Comparison of ENCODE assay signal across 12 mouse cellular contexts in genomic region chr2:167250003-167250735, GRCm38 (mm10). TPM values are rescaled to one million over a fixed set of nuclear protein-coding genes. Genes with fewer than 3 reads are reported as not detected.
DNase-seq lines count a peak whose midpoint lies in the region; ATAC-seq lines count a peak whose summit lies in the region.
"Had no signal": no experiment of that assay in that cellular context is flagged by ENCODE, and none has a peak within 500 bp of the region (broad histone marks: within the 10 kb centered on the region; RNA-seq: fewer than 3 reads in every experiment).

No protein-coding gene starts in this region.

- H3K4me2 ChIP-seq in kidney, embryonic 14.5 days (replicated peaks; ENCODE audit: low read depth, low read length): no peak overlapping the region

- H3K9me3 ChIP-seq in kidney, embryonic 14.5 days (ENCODE audit: control insufficient read depth, low read length): no peaks in the 10 kb centered on the region
- H3K9me3 ChIP-seq: G1E had no signal

- H3K4me1 ChIP-seq in kidney, embryonic 14.5 days (ENCODE audit: control insufficient read depth, insufficient read depth, low read length): peaks cover 24% of the 10 kb centered on the region

- H3K36me3 ChIP-seq in kidney, embryonic 14.5 days (ENCODE audit: control insufficient read depth, insufficient read depth, low read length): no peaks in the 10 kb centered on the region
- H3K36me3 ChIP-seq: G1E had no signal

- H3K27me3 ChIP-seq in kidney, embryonic 14.5 days (ENCODE audit: control insufficient read depth, insufficient read depth, low read length): no peaks in the 10 kb centered on the region

- peak; percentile 14 for DNase-seq in cerebellum, adult 9-11 months
- no peak for DNase-seq in cerebellum, adult 18-20 months
- DNase-seq in kidney, postnatal 14 days: no peak
- peak; percentile 22 for DNase-seq in thymus, postnatal 4 days
- no peak for DNase-seq in thymus, postnatal 25 days
- no peak for DNase-seq in yolk sac, embryonic 10.5 days (ENCODE audit: low spot score)
- no peak for DNase-seq in layer of hippocampus, adult 9-11 months
- DNase-seq: right cerebral cortex, postnatal 25 days; thymus, adult 2 months had no signal

- ATAC-seq in kidney, embryonic 14.5 days (ENCODE audit: low FRiP score, low TSS enrichment): peak; percentile 17; the same call in 1 of the 2 replicates
- ATAC-seq: activated CD4-positive, CD25-positive, alpha-beta regulatory T cell, adult 4 months had no signal

- WGBS in kidney, embryonic 14.5 days: 40% methylated on average over 11 of the region's 11 CpGs

- H3K27ac ChIP-seq in kidney, embryonic 14.5 days (ENCODE audit: low read depth, low read length): peak overlapping the region; percentile 44; the same call in 1 of the 2 replicates

- no peak overlapping the region for H3K4me3 ChIP-seq in kidney, embryonic 14.5 days (ENCODE audit: low read length)

- H3K9ac ChIP-seq in kidney, embryonic 14.5 days (ENCODE audit: low read depth, low read length): no peak overlapping the region

RNA-seq across cellular contexts. Expression of gene Ptgis, which starts 9.8 kb away (rescaled TPM):
- 15.5 and 18.0 TPM in 2 replicates for polyA plus RNA-seq in kidney, embryonic 14.5 days (2014; fragmentation: Nextera tagmentation; extraction: Ambion mirVana)
- polyA plus RNA-seq: G1E had no signal

Comparison
In these comparisons a context has a peak if more than half of its experiments do, and no peak if none do; other contexts are left out.
1. DNase-seq: peak in cerebellum, adult 9-11 months (single experiment) and thymus, postnatal 4 days (single experiment); none in cerebellum, adult 18-20 months (0 of 2), kidney, postnatal 14 days (single experiment), thymus, postnatal 25 days (single experiment), yolk sac, embryonic 10.5 days (single experiment) and layer of hippocampus, adult 9-11 months (single experiment).